Mouse (Mus musculus) MEL (cell line): ENCODE results near the gene Gamt. TPM values are rescaled to one million over a fixed set of nuclear protein-coding genes. Genes with fewer than 3 reads are reported as not detected.

Experiments used
- DNase-seq: peaks from one replicate; pipeline ENCODE4 v3.0.0; 2011; ENCODE audit warnings: low read depth, low spot score
- H3K27ac ChIP-seq: 2 replicates; pipeline ENCODE4 v1.5.1; 2012; ENCODE audit warnings: low read depth, mild to moderate bottlenecking, control low read depth, low read length, moderate library complexity; ENCODE audit not compliant: control insufficient read depth
- H3K27me3 ChIP-seq, 2 experiments: fragments of 150-350 bp in 1 of 2; sonication (generic) in 1 of 2; 2 replicates each; pipeline ENCODE4 v1.6.1; 2012; ENCODE audit warnings: low read length in 2 of 2, mild to moderate bottlenecking in 2 of 2, improper control_type of control experiment in 1 of 2, moderate library complexity in 1 of 2; ENCODE audit not compliant: insufficient read depth in 2 of 2, control insufficient read depth in 1 of 2
- H3K36me3 ChIP-seq, 2 experiments: 2 replicates each; pipeline ENCODE4 v1.6.1; 2012 to 2014; ENCODE audit warnings: low read length in 2 of 2, improper control_type of control experiment in 1 of 2, inconsistent platforms in 1 of 2, mild to moderate bottlenecking in 1 of 2; ENCODE audit not compliant: insufficient read depth in 2 of 2, control insufficient read depth in 1 of 2
- H3K4me1 ChIP-seq, 2 experiments: fragments of 150-350 bp in 1 of 2; sonication (generic) in 1 of 2; 2 replicates each; pipeline ENCODE4 v1.6.1; 2012; ENCODE audit warnings: low read length in 2 of 2, improper control_type of control experiment in 1 of 2, mild to moderate bottlenecking in 1 of 2; ENCODE audit not compliant: insufficient read depth in 2 of 2, control insufficient read depth in 1 of 2
- H3K4me3 ChIP-seq, 2 experiments: fragments of 150-350 bp in 1 of 2; sonication (generic) in 1 of 2; 2 replicates each; pipeline ENCODE4 v1.5.1; 2012; ENCODE audit warnings: low read depth in 2 of 2, low read length in 2 of 2, mild to moderate bottlenecking in 2 of 2, moderate library complexity in 2 of 2, control low read depth in 1 of 2, improper control_type of control experiment in 1 of 2; ENCODE audit not compliant: control insufficient read depth in 1 of 2, insufficient read depth in 1 of 2
- H3K79me2 ChIP-seq: 2 replicates; pipeline ENCODE4 v1.6.1; 2012; ENCODE audit warnings: mild to moderate bottlenecking, low read length, moderate library complexity; ENCODE audit not compliant: control insufficient read depth, poor library complexity, insufficient read depth
- H3K9ac ChIP-seq: 2 replicates; pipeline ENCODE4 v1.6.1; 2012; ENCODE audit warnings: low read depth, mild to moderate bottlenecking, control low read depth, low read length, moderate library complexity; ENCODE audit not compliant: control insufficient read depth, poor library complexity, severe bottlenecking
- H3K9me3 ChIP-seq: fragments of 150-350 bp; sonication (generic); replicated peaks from 2 replicates; pipeline ENCODE4 v1.6.1; 2012; ENCODE audit warnings: mild to moderate bottlenecking, low read length, improper control_type of control experiment, moderate library complexity; ENCODE audit not compliant: insufficient read depth
- BHLHE40 ChIP-seq: IDR thresholded peaks from 2 replicates; pipeline ENCODE4 v1.6.1; 2012; ENCODE audit warnings: low read depth, mild to moderate bottlenecking, inconsistent platforms, low read length, improper control_type of control experiment, borderline replicate concordance
- MAFK ChIP-seq: IDR thresholded peaks from 2 replicates; pipeline ENCODE4 v1.6.1; 2011; ENCODE audit warnings: low read depth, mild to moderate bottlenecking, low read length, improper control_type of control experiment, borderline replicate concordance
- MAZ ChIP-seq: IDR thresholded peaks from 2 replicates; pipeline ENCODE4 v1.6.1; 2012; ENCODE audit warnings: low read depth, mild to moderate bottlenecking, inconsistent platforms, low read length, improper control_type of control experiment
- MXI1 ChIP-seq: IDR thresholded peaks from 2 replicates; pipeline ENCODE4 v1.6.1; 2011; ENCODE audit warnings: mild to moderate bottlenecking, low read depth, low read length, improper control_type of control experiment
- NRF1 ChIP-seq: IDR thresholded peaks from 2 replicates; pipeline ENCODE4 v1.6.1; 2014; ENCODE audit warnings: low read depth, mild to moderate bottlenecking, inconsistent platforms, low read length, improper control_type of control experiment, moderate library complexity; ENCODE audit not compliant: poor library complexity, insufficient read depth, severe bottlenecking
- POLR2A ChIP-seq, 2 experiments: IDR thresholded peaks; 2 replicates each; pipeline ENCODE4 v1.6.1; 2011 to 2012; ENCODE audit warnings: low read length in 2 of 2, mild to moderate bottlenecking in 2 of 2, control low read depth in 1 of 2, improper control_type of control experiment in 1 of 2, low read depth in 1 of 2, moderate library complexity in 1 of 2; ENCODE audit not compliant: control insufficient read depth in 1 of 2, insufficient read depth in 1 of 2, poor library complexity in 1 of 2
- RAD21 ChIP-seq: IDR thresholded peaks from 2 replicates; pipeline ENCODE4 v1.6.1; 2011; ENCODE audit warnings: mild to moderate bottlenecking, low read depth, low read length, improper control_type of control experiment
- SIN3A ChIP-seq: IDR thresholded peaks from 2 replicates; pipeline ENCODE4 v1.6.1; 2012; ENCODE audit warnings: low read length, improper control_type of control experiment, inconsistent platforms
- SMC3 ChIP-seq: IDR thresholded peaks from 2 replicates; pipeline ENCODE4 v1.6.1; 2011; ENCODE audit warnings: low read depth, low read length, improper control_type of control experiment
- UBTF ChIP-seq: IDR thresholded peaks from 2 replicates; pipeline ENCODE4 v1.6.1; 2012; ENCODE audit warnings: low read depth, mild to moderate bottlenecking, inconsistent platforms, low read length, improper control_type of control experiment, moderate library complexity, borderline replicate concordance; ENCODE audit not compliant: insufficient read depth
- ZMIZ1 ChIP-seq: IDR thresholded peaks from 2 replicates; pipeline ENCODE4 v1.6.1; 2012; ENCODE audit warnings: low read depth, mild to moderate bottlenecking, inconsistent platforms, low read length, improper control_type of control experiment, moderate library complexity
- polyA plus RNA-seq, 2 experiments: library from polyadenylated mRNA; stranded (reverse) in 1 of 2; unstranded in 1 of 2; fragments of >175 nt in 1 of 2; fragments of >200 nt in 1 of 2; gene quantifications; 2 replicates each; pipeline versions ENCODE4 v1.2.1 to v1.2.4; 2012; ENCODE audit warnings: low replicate concordance in 2 of 2, low read depth in 1 of 2; ENCODE audit not compliant: insufficient read length in 2 of 2, insufficient read depth in 1 of 2, missing spikeins in 1 of 2
- total RNA-seq: library from RNA; depleted of rRNA; stranded (reverse); fragments of 300-350 nt; gene quantifications from 2 replicates; pipeline ENCODE4 v1.2.3, GENCODE M21; 2012; rRNA removed

The Gamt gene
- total RNA-seq, result 4.1 and 6.0 TPM in 2 replicates
- 1 to 10 TPM in 1 of 2 experiments, not detected in 1; 8.4 TPM for polyA plus RNA-seq

- no peak for TF ChIP-seq BHLHE40
- TF ChIP-seq RAD21, result no peak
- TF ChIP-seq SIN3A, result peak; percentile 70; the same call in 1 of the 2 replicates
- no peak for TF ChIP-seq SMC3
- TF ChIP-seq MAFK, result no peak
- TF ChIP-seq MAZ, result peak; percentile 60; the same call in 1 of the 2 replicates
- TF ChIP-seq UBTF, result no peak
- TF ChIP-seq ZMIZ1, result peak; percentile 43; the same call in 1 of the 2 replicates
- peak; percentile 68; the same call in 1 of the 2 replicates for TF ChIP-seq MXI1
- peak; percentile 39; the same call in 1 of the 2 replicates for TF ChIP-seq NRF1
- H3K9ac ChIP-seq, result peak within 1 kb of the TSS; percentile 87
- H3K27me3 ChIP-seq, result no peaks in the 10 kb centered on the region
- DNase-seq, result peak; percentile 97
- peaks cover 0 to 6% of the 10 kb centered on the region in 2 experiments; a peak in 2 of 4 replicates for H3K36me3 ChIP-seq
- H3K27ac ChIP-seq, result peak within 1 kb of the TSS; percentile 90
- H3K79me2 ChIP-seq, result peaks cover 11% of the 10 kb centered on the region
- H3K9me3 ChIP-seq, result no peaks in the 10 kb centered on the region
- peak within 1 kb of the TSS; percentile 77 to 79 for H3K4me3 ChIP-seq
- peaks cover 3 to 17% of the 10 kb centered on the region in 2 experiments; a peak in 3 of 4 replicates for H3K4me1 ChIP-seq
Measured at GRCm38 (mm10) chr10:80260642-80261584, at the start of gene Gamt, which contains the start of gene Dazap1. Gene Gamt (minus strand): TSS chr10:80261012. Gene Dazap1 (plus strand): TSS chr10:80261486.

- Histone ChIP-seq H3K4me1 (0 out of 4 replicates have a peak, but pooled peaks cover 0 to 2% of the 10 kb centered on the region in 2 experiments), H3K27ac (no peak overlapping the region), H3K4me3 (peak overlapping the region; percentile 55), H3K79me2 (no peaks in the 10 kb centered on the region), H3K9me3 (no peaks in the 10 kb centered on the region), H3K36me3 (no peaks in the 10 kb centered on the region), H3K9ac (peak overlapping the region; percentile 40), H3K27me3 (no peaks in the 10 kb centered on the region)
- TF ChIP-seq NRF1 (peak; percentile 43; the same call in 1 of the 2 replicates), RAD21 (no peak), POLR2A (IDR thresholded peaks at IDR 0.05; ENCODE audit: control insufficient read depth in 1 of 2, insufficient read depth in 1 of 2, low read depth in 1 of 2, low read length in 2 of 2, poor library complexity in 1 of 2) (peak in 1 of 2 experiments; percentile 44; a peak in 1 of 4 replicates)
- peak; percentile 82 for DNase-seq
Measured at GRCm38 (mm10) chr10:80304862-80305261, 44.0 kb upstream of the Gamt start.
